Mouse (Mus musculus) lung, embryonic 14.5 days (tissue): ENCODE measurements around the gene Grin1. TPM values are rescaled to one million over a fixed set of nuclear protein-coding genes. Genes with fewer than 3 reads are reported as not detected.
A peak's percentile ranks its signal among the peaks of the same experiment; 100 is the strongest.

Experiments
- ATAC-seq: fragments of 200-750 bp; cut with Nextera tagmentation; 2 replicates; pipeline ENCODE4 v1.8.0; 2017; ENCODE audit warnings: mild to moderate bottlenecking, moderate TSS enrichment, moderate library complexity; ENCODE audit not compliant: insufficient read depth
- DNase-seq: peaks from one replicate; pipeline ENCODE4 v3.0.0-alpha.2; 2015
- H3K27ac ChIP-seq: fragments of 300-500 bp; sonication (generic); 2 replicates; pipeline ENCODE4 v1.5.1; 2014; ENCODE audit warnings: low read depth, mild to moderate bottlenecking, moderate library complexity
- H3K27me3 ChIP-seq: fragments of 300-500 bp; sonication (generic); 2 replicates; pipeline ENCODE4 v1.6.1; 2014; ENCODE audit warnings: low read length, control low read depth; ENCODE audit not compliant: insufficient read depth
- H3K36me3 ChIP-seq: fragments of 300-500 bp; sonication (generic); 2 replicates; pipeline ENCODE4 v1.6.1; 2014; ENCODE audit warnings: control low read depth; ENCODE audit not compliant: insufficient read depth
- H3K4me1 ChIP-seq: fragments of 300-500 bp; sonication (generic); 2 replicates; pipeline ENCODE4 v1.6.1; 2014; ENCODE audit warnings: antibody characterized with exemption, control low read depth; ENCODE audit not compliant: insufficient read depth
- H3K4me2 ChIP-seq: fragments of 300-500 bp; sonication (generic); 2 replicates; pipeline ENCODE4 v1.6.1; 2014; ENCODE audit warnings: mild to moderate bottlenecking
- H3K4me3 ChIP-seq: fragments of 300-500 bp; sonication (generic); 2 replicates; pipeline ENCODE4 v1.5.1; 2014; ENCODE audit warnings: low read depth, low read length
- H3K9ac ChIP-seq: fragments of 300-500 bp; sonication (generic); 2 replicates; pipeline ENCODE4 v1.6.1; 2014
- H3K9me3 ChIP-seq: fragments of 300-500 bp; sonication (generic); 2 replicates; pipeline ENCODE4 v1.6.1; 2016; ENCODE audit warnings: low read depth, low read length, control low read depth
- CTCF ChIP-seq: IDR thresholded peaks from 2 replicates; pipeline ENCODE4 v1.5.1; 2016; ENCODE audit warnings: antibody characterized with exemption, low read depth
- WGBS: fragments of 180-500 bp; shearing (Covaris S2); extraction: QIAGEN DNeasy Blood & Tissue Kit; methylation state at CpG from one replicate; pipeline ENCODE4 v1.1.7; 2014; 5-methylcytosine and 5-hydroxymethylcytosine counted together
- polyA plus RNA-seq: library from polyadenylated mRNA; unstranded; fragments of >200 nt; fragmentation: Nextera tagmentation; extraction: Ambion mirVana; gene quantifications from 2 replicates; pipeline ENCODE4 v1.2.1, GENCODE M21; 2014

Grin1 gene
- polyA plus RNA-seq, result 0.78 and 0.84 TPM in 2 replicates

- Histone ChIP-seq H3K4me3 (peak within 1 kb of the TSS; percentile 24), H3K27me3 (peaks cover 26% of the 10 kb centered on the region), H3K27ac (no peak within 1 kb of the TSS), H3K9me3 (no peaks in the 10 kb centered on the region), H3K9ac (no peak within 1 kb of the TSS), H3K4me1 (no peaks in the 10 kb centered on the region; the same call in 1 of the 2 replicates), H3K4me2 (peak within 1 kb of the TSS; percentile 59), H3K36me3 (no peaks in the 10 kb centered on the region)
- 9% methylated on average over 58 of the region's 58 CpGs for WGBS
- TF ChIP-seq CTCF, result no peak
- ATAC-seq (peak; percentile 69), DNase-seq (peak; percentile 90)
These were observed at the start of gene Grin1 for GRCm38 (mm10) chr2:25318971-25319773. TSS of gene Grin1 (minus strand) at chr2:25319187.

GRCm38 (mm10) chr2:25365091-25365761, 46.2 kb upstream of the Grin1 start, which contains the start of gene Uap1l1:
TSS of gene Uap1l1 (minus strand) at chr2:25365682.
- Histone ChIP-seq H3K27me3 (0 out of 2 replicates have a peak, but pooled peaks cover 3% of the 10 kb centered on the region), H3K36me3 (no peaks in the 10 kb centered on the region), H3K9me3 (no peaks in the 10 kb centered on the region), H3K27ac (no peak within 1 kb of the TSS; the same call in 1 of the 2 replicates), H3K9ac (peak within 1 kb of the TSS; percentile 58), H3K4me3 (peak within 1 kb of the TSS; percentile 63), H3K4me1 (0 out of 2 replicates have a peak, but pooled peaks cover 3% of the 10 kb centered on the region), H3K4me2 (peak within 1 kb of the TSS; percentile 98)
- TF ChIP-seq CTCF, result no peak
- under 1% methylated on average over 54 of the region's 54 CpGs for WGBS
- peak; percentile 91 for ATAC-seq
- DNase-seq, result peak; percentile 89

DNA sequence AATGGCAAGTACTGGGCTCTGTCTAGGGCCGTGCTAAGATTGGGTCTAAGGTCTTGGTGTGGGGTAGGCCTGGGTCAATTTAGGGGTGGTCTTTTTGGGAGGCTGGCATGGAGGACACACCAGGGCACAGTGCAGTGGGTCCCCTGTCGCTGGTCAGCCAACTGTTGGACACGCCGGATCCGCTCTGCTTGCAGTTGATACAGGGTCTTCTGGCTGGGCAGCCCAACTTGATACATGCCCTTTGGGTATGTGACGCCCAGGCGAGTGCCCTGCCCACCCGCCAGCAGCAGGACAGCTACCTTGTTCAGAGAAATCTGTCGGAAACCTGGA, 45.7 kb upstream of the Grin1 start:
- ATAC-seq (peak; percentile 15), DNase-seq (no peak)
- Histone ChIP-seq H3K4me2 (peak overlapping the region; percentile 98), H3K9me3 (no peaks in the 10 kb centered on the region), H3K9ac (peak overlapping the region; percentile 58), H3K27ac (no peak overlapping the region), H3K27me3 (0 out of 2 replicates have a peak, but pooled peaks cover 3% of the 10 kb centered on the region), H3K36me3 (no peaks in the 10 kb centered on the region), H3K4me1 (0 out of 2 replicates have a peak, but pooled peaks cover 3% of the 10 kb centered on the region), H3K4me3 (peak overlapping the region; percentile 63)
- 30% methylated on average over 9 of the region's 9 CpGs for WGBS
- TF ChIP-seq CTCF, result no peak

GRCm38 (mm10) chr2:25364313-25364712, 45.3 kb upstream of the Grin1 start:
- H3K27me3 ChIP-seq, result 0 out of 2 replicates have a peak, but pooled peaks cover 3% of the 10 kb centered on the region
- 91% methylated on average over 4 of the region's 4 CpGs for WGBS
- DNase-seq, result no peak
- ATAC-seq, result no peak
- no peaks in the 10 kb centered on the region for H3K9me3 ChIP-seq
- TF ChIP-seq CTCF, result no peak
- 0 out of 2 replicates have a peak, but pooled peaks cover 3% of the 10 kb centered on the region for H3K4me1 ChIP-seq
- no peaks in the 10 kb centered on the region for H3K36me3 ChIP-seq
- no peak overlapping the region for H3K27ac ChIP-seq
- peak overlapping the region; percentile 98 for H3K4me2 ChIP-seq
- H3K9ac ChIP-seq, result no peak overlapping the region
- peak overlapping the region; percentile 63; the same call in 1 of the 2 replicates for H3K4me3 ChIP-seq

DNA sequence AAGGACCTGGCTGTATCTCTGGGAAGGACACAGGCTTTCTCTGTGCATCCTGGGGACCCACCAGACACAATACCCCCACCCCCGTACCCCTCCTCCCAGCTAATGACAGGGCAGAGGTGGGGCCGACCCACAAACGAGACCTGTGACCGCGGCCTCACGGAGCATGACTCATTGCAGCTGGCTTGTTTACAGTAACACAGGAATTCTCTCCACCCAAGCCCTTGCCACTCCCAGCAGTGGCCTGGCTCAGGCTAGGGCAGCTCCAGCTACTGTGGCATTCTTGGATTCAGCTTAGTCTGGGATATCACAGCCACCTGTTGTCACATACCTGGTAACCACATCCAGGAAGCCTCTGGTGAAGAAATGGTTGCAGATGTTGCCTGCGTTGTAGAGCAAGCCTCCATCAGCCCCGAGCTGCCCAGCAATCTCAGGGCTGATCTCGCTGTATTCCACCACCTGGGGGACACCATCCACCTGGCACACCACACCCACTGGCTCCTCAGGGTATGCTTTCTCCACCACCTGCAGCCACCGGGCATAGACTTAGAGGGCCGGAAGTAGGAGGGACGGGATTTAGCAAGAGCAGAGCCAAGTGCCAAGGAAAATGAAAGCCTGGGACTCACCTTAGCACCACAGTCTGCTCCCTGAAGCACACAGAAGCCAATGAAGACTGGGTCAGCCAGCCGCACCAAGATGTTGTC, 44.6 kb upstream of the Grin1 start:
- Histone ChIP-seq H3K4me3 (no peak overlapping the region), H3K9ac (no peak overlapping the region), H3K4me2 (no peak overlapping the region), H3K36me3 (no peaks in the 10 kb centered on the region), H3K4me1 (0 out of 2 replicates have a peak, but pooled peaks cover 3% of the 10 kb centered on the region), H3K9me3 (no peaks in the 10 kb centered on the region), H3K27ac (no peak overlapping the region), H3K27me3 (0 out of 2 replicates have a peak, but pooled peaks cover 3% of the 10 kb centered on the region)
- 47% methylated on average over 13 of the region's 13 CpGs for WGBS
- DNase-seq, result peak; percentile 13
- no peak for TF ChIP-seq CTCF
- ATAC-seq, result no peak

GRCm38 (mm10) chr2:25359848-25360247, 40.9 kb upstream of the Grin1 start:
- Histone ChIP-seq H3K9ac (no peak overlapping the region), H3K4me3 (no peak overlapping the region), H3K4me2 (no peak overlapping the region), H3K27ac (no peak overlapping the region), H3K9me3 (no peaks in the 10 kb centered on the region), H3K27me3 (0 out of 2 replicates have a peak, but pooled peaks cover 3% of the 10 kb centered on the region), H3K4me1 (peaks cover 6% of the 10 kb centered on the region; the same call in 1 of the 2 replicates), H3K36me3 (no peaks in the 10 kb centered on the region)
- ATAC-seq (no peak), DNase-seq (no peak)
- WGBS, result 70% methylated on average over 4 of the region's 4 CpGs
- TF ChIP-seq CTCF, result no peak
